Mouse (Mus musculus) C2C12 (cell line): ENCODE results near the gene Prh1. TPM values are rescaled to one million over a fixed set of nuclear protein-coding genes. Genes with fewer than 3 reads are reported as not detected.
"Not testable (repeated sequence)": the region's sequence is repeated elsewhere in the genome, so short reads cannot be mapped to it uniquely, and the experiment has no call there.

Experiments
- H3K27me3 ChIP-seq: one replicate; pipeline ENCODE4 v1.6.1; 2011; ENCODE audit not compliant: control insufficient read depth, insufficient read depth, insufficient read length
- H3K36me3 ChIP-seq: one replicate; pipeline ENCODE4 v1.6.1; 2011; ENCODE audit not compliant: control insufficient read depth, insufficient read depth
- H3K4me3 ChIP-seq: one replicate; pipeline ENCODE4 v1.5.1; 2011; ENCODE audit warnings: mild to moderate bottlenecking, control low read depth; ENCODE audit not compliant: poor library complexity, insufficient read depth, severe bottlenecking
- H3K79me2 ChIP-seq: one replicate; pipeline ENCODE4 v1.6.1; 2011; ENCODE audit not compliant: control insufficient read depth, insufficient read depth
- H3K79me3 ChIP-seq: one replicate; pipeline ENCODE4 v1.6.1; 2011; ENCODE audit warnings: low read depth, control low read depth
- H3ac ChIP-seq: one replicate; pipeline ENCODE3; 2011; ENCODE audit warnings: low read depth; ENCODE audit not compliant: control insufficient read depth, insufficient read length
- long read RNA-seq, 2 experiments: library from polyadenylated mRNA; unstranded; transcript quantifications; one replicate each; pipeline ENCODE4 v2.0.0; 2019 to 2020
- polyA plus RNA-seq: library from polyadenylated mRNA; unstranded; fragments of >200 nt; fragmentation: generic; extraction: Trizol; gene quantifications from one replicate; pipeline ENCODE4 v1.2.1, GENCODE M21; 2012; ENCODE audit warnings: missing spikeins

Gene Prh1
- polyA plus RNA-seq = not detected
- long read RNA-seq, experiment 1 = 0 reads
- long read RNA-seq, experiment 2 = 0 reads

DNA sequence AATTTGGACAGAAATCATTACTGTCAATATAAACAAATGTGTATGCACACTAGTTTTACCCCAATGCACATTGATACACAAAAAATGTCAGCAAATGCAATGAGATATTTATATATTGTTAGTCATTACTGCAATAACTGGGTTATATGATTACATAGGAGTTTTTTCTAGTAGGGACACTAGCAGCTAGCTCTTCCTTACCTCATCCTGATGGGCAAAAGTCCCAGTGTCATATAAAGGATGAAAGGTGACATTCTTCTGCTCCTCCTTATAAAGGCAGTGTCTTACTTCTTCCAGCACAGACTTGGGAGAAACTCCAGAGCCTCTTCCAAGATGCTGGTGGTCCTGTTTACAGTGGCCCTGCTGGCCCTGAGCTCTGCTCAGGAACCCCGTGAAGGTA lies at the start of gene Prh1:
Gene Prh1 (plus strand): TSS at position 301 of the 400 bp plus-strand sequence.
- not testable (repeated sequence) for H3K36me3 ChIP-seq, H3K4me3 ChIP-seq, H3ac ChIP-seq, H3K27me3 ChIP-seq, H3K79me2 ChIP-seq, H3K79me3 ChIP-seq

DNA sequence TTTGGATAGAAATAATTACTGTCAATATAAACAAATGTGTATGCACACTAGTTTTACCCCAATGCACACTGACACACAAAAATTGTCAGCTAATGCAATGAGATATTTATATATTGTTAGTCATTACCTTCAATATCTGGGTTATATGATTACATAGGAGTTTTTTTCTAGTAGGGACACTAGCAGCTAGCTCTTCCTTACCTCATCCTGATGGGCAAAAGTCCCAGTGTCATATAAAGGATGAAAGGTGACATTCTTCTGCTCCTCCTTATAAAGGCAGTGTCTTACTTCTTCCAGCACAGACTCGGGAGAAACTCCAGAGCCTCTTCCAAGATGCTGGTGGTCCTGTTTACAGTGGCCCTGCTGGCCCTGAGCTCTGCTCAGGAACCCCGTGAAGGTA lies 26.0 kb downstream of the Prh1 start, which contains the start of gene Prp2:
Gene Prp2 (plus strand): TSS at position 301 of the 400 bp plus-strand sequence.
- not testable (repeated sequence) for H3ac ChIP-seq, H3K27me3 ChIP-seq, H3K4me3 ChIP-seq, H3K36me3 ChIP-seq, H3K79me2 ChIP-seq, H3K79me3 ChIP-seq

Other genes starting within 250 kb of the Prh1 start
- gene Gm8882, start 205.7 kb upstream of the Prh1 start, polyA plus RNA-seq = not detected
- not detected for gene Prp2, start 26.1 kb downstream of the Prh1 start, polyA plus RNA-seq
- gene A630073D07Rik, start 81.7 kb downstream of the Prh1 start, polyA plus RNA-seq = not detected
- gene Tas2r120, start 87.1 kb downstream of the Prh1 start, polyA plus RNA-seq = not detected
- gene Tas2r121, start 131.2 kb downstream of the Prh1 start, polyA plus RNA-seq = not detected
- not detected for gene Tas2r122, start 142.1 kb downstream of the Prh1 start, polyA plus RNA-seq
- not detected for gene Tas2r115, start 168.2 kb downstream of the Prh1 start, polyA plus RNA-seq
- gene Tas2r124, start 184.9 kb downstream of the Prh1 start, polyA plus RNA-seq = not detected
- not detected for gene Tas2r102, start 192.3 kb downstream of the Prh1 start, polyA plus RNA-seq
- gene Tas2r136, start 208.4 kb downstream of the Prh1 start, polyA plus RNA-seq = not detected
- gene Tas2r117, start 233.0 kb downstream of the Prh1 start, polyA plus RNA-seq = not detected